Mouse (Mus musculus) left cerebral cortex, postnatal 4 days (tissue): ENCODE measurements at regions not wholly inside any gene's neighbourhood (a gene's known extent, or its start where the extent isn't known, plus 50 kb on each side); places are given as distances from the start of the nearest gene placed in this dataset. TPM values are rescaled to one million over a fixed set of nuclear protein-coding genes. Genes with fewer than 3 reads are reported as not detected.

Experiments
- microRNA-seq: library from miRNA; unstranded; fragments of <30 nt; microRNA quantifications from one replicate; pipeline ENCODE4 v1.2.0, GENCODE M21; 2022

Small RNA genes lying in the stretch of these regions (microRNA-seq; reads per million reads assigned to microRNA genes)
- gene Mir710: not detected
